Mouse (Mus musculus): ENCODE data around the gene Nsun2. TPM values are rescaled to one million over a fixed set of nuclear protein-coding genes. Genes with fewer than 3 reads are reported as not detected.

Nsun2 gene
- polyA plus RNA-seq (2014; fragmentation: Nextera tagmentation; extraction: Ambion mirVana) = 152 and 159 TPM in 2 replicates

- no peak for ATAC-seq (replicated peaks; ENCODE audit: insufficient number of reproducible peaks, low FRiP score, low TSS enrichment, low read depth)
- H3K4me2 ChIP-seq (ENCODE audit: low read depth, low read length) = peak within 1 kb of the TSS; percentile 84
These were observed at the start of gene Nsun2 for GRCm38 (mm10) chr13:69533405-69534333. TSS of gene Nsun2 (plus strand) at chr13:69533746.

GRCm38 (mm10) chr13:69485326-69485725 is 48.2 kb upstream of the Nsun2 start:
- ATAC-seq (replicated peaks; ENCODE audit: insufficient number of reproducible peaks, low FRiP score, low TSS enrichment, low read depth) (no peak), DNase-seq (ENCODE audit: low spot score) (peak; percentile 63)
- H3K9ac ChIP-seq (replicated peaks; ENCODE audit: low read length) = no peak overlapping the region
- WGBS = 20% methylated on average over 6 of the region's 6 CpGs
- H3K4me3 ChIP-seq (ENCODE audit: low read depth, low read length) = no peak overlapping the region
- no peaks in the 10 kb centered on the region for H3K36me3 ChIP-seq (replicated peaks; ENCODE audit: control insufficient read depth, insufficient read depth, low read depth, low read length)
- peaks cover 18% of the 10 kb centered on the region for H3K27me3 ChIP-seq (ENCODE audit: control insufficient read depth, insufficient read depth, low read length)
- H3K27ac ChIP-seq (replicated peaks; ENCODE audit: low read depth, low read length) = no peak overlapping the region
- H3K4me1 ChIP-seq (ENCODE audit: control insufficient read depth, insufficient read depth, low read length) = peaks cover 3% of the 10 kb centered on the region
- H3K9me3 ChIP-seq (replicated peaks; ENCODE audit: control insufficient read depth, low read length) = no peaks in the 10 kb centered on the region
- H3K4me2 ChIP-seq (ENCODE audit: low read depth, low read length) = no peak overlapping the region

More at GRCm38 (mm10) chr13:69533405-69534333, at the start of gene Nsun2:
- H3K4me3 ChIP-seq (ENCODE audit: low read depth, low read length) = peak within 1 kb of the TSS; percentile 96
- no peaks in the 10 kb centered on the region; the same call in 1 of the 2 replicates for H3K36me3 ChIP-seq (replicated peaks; ENCODE audit: control insufficient read depth, insufficient read depth, low read depth, low read length)
- under 1% methylated on average over 94 of the region's 155 CpGs for WGBS
- no peaks in the 10 kb centered on the region for H3K27me3 ChIP-seq (ENCODE audit: control insufficient read depth, insufficient read depth, low read length)
- H3K9me3 ChIP-seq (replicated peaks; ENCODE audit: control insufficient read depth, low read length) = no peaks in the 10 kb centered on the region
- peak within 1 kb of the TSS; percentile 92 for H3K27ac ChIP-seq (replicated peaks; ENCODE audit: low read depth, low read length)
- H3K4me1 ChIP-seq (ENCODE audit: control insufficient read depth, insufficient read depth, low read length) = peaks cover 9% of the 10 kb centered on the region
- DNase-seq (ENCODE audit: low spot score) = peak; percentile 33
- H3K9ac ChIP-seq (replicated peaks; ENCODE audit: low read length) = peak within 1 kb of the TSS; percentile 90

- DNase-seq (ENCODE audit: low spot score) (no peak), ATAC-seq (replicated peaks; ENCODE audit: insufficient number of reproducible peaks, low FRiP score, low TSS enrichment, low read depth) (no peak)
- Histone ChIP-seq H3K27me3 (ENCODE audit: control insufficient read depth, insufficient read depth, low read length) (peaks cover 17% of the 10 kb centered on the region), H3K27ac (replicated peaks; ENCODE audit: low read depth, low read length) (no peak overlapping the region), H3K4me1 (ENCODE audit: control insufficient read depth, insufficient read depth, low read length) (peaks cover 3% of the 10 kb centered on the region), H3K9me3 (replicated peaks; ENCODE audit: control insufficient read depth, low read length) (no peaks in the 10 kb centered on the region), H3K4me3 (ENCODE audit: low read depth, low read length) (no peak overlapping the region), H3K36me3 (replicated peaks; ENCODE audit: control insufficient read depth, insufficient read depth, low read depth, low read length) (no peaks in the 10 kb centered on the region), H3K4me2 (ENCODE audit: low read depth, low read length) (no peak overlapping the region), H3K9ac (replicated peaks; ENCODE audit: low read length) (no peak overlapping the region)
- WGBS = 68% methylated on average over 7 of the region's 7 CpGs
These were observed 47.7 kb upstream of the Nsun2 start for GRCm38 (mm10) chr13:69485833-69486232.

- no peak overlapping the region for H3K4me3 ChIP-seq (ENCODE audit: low read depth, low read length)
- peaks cover 12% of the 10 kb centered on the region for H3K27me3 ChIP-seq (ENCODE audit: control insufficient read depth, insufficient read depth, low read length)
- no peak overlapping the region for H3K27ac ChIP-seq (replicated peaks; ENCODE audit: low read depth, low read length)
- no peak for DNase-seq (ENCODE audit: low spot score)
- no peak overlapping the region for H3K9ac ChIP-seq (replicated peaks; ENCODE audit: low read length)
- H3K36me3 ChIP-seq (replicated peaks; ENCODE audit: control insufficient read depth, insufficient read depth, low read depth, low read length) = no peaks in the 10 kb centered on the region
- no peak for ATAC-seq (replicated peaks; ENCODE audit: insufficient number of reproducible peaks, low FRiP score, low TSS enrichment, low read depth)
- H3K9me3 ChIP-seq (replicated peaks; ENCODE audit: control insufficient read depth, low read length) = no peaks in the 10 kb centered on the region
- WGBS = 85% methylated on average over 7 of the region's 7 CpGs
- H3K4me1 ChIP-seq (ENCODE audit: control insufficient read depth, insufficient read depth, low read length) = no peaks in the 10 kb centered on the region; the same call in none of the 2 replicates
- no peak overlapping the region for H3K4me2 ChIP-seq (ENCODE audit: low read depth, low read length)
These were observed 46.4 kb upstream of the Nsun2 start for GRCm38 (mm10) chr13:69487108-69487507.

- H3K27me3 ChIP-seq (ENCODE audit: control insufficient read depth, insufficient read depth, low read length) = peaks cover 9% of the 10 kb centered on the region
- H3K4me3 ChIP-seq (ENCODE audit: low read depth, low read length) = peak overlapping the region; percentile 19
- no peaks in the 10 kb centered on the region for H3K9me3 ChIP-seq (replicated peaks; ENCODE audit: control insufficient read depth, low read length)
- H3K27ac ChIP-seq (replicated peaks; ENCODE audit: low read depth, low read length) = no peak overlapping the region
- H3K4me1 ChIP-seq (ENCODE audit: control insufficient read depth, insufficient read depth, low read length) = no peaks in the 10 kb centered on the region; the same call in 1 of the 2 replicates
- 3% methylated on average over 26 of the region's 26 CpGs for WGBS
- DNase-seq (ENCODE audit: low spot score) (peak; percentile 33), ATAC-seq (replicated peaks; ENCODE audit: insufficient number of reproducible peaks, low FRiP score, low TSS enrichment, low read depth) (no peak)
- peak overlapping the region; percentile 13; the same call in 1 of the 2 replicates for H3K9ac ChIP-seq (replicated peaks; ENCODE audit: low read length)
- peak overlapping the region; percentile 38 for H3K4me2 ChIP-seq (ENCODE audit: low read depth, low read length)
- no peaks in the 10 kb centered on the region for H3K36me3 ChIP-seq (replicated peaks; ENCODE audit: control insufficient read depth, insufficient read depth, low read depth, low read length)
These were observed 45.8 kb upstream of the Nsun2 start for GRCm38 (mm10) chr13:69487611-69488275.

GRCm38 (mm10) chr13:69488565-69489255 is 44.8 kb upstream of the Nsun2 start:
- Histone ChIP-seq H3K36me3 (replicated peaks; ENCODE audit: control insufficient read depth, insufficient read depth, low read depth, low read length) (no peaks in the 10 kb centered on the region), H3K4me1 (ENCODE audit: control insufficient read depth, insufficient read depth, low read length) (no peaks in the 10 kb centered on the region; the same call in 1 of the 2 replicates), H3K4me3 (ENCODE audit: low read depth, low read length) (no peak overlapping the region), H3K27ac (replicated peaks; ENCODE audit: low read depth, low read length) (no peak overlapping the region), H3K9ac (replicated peaks; ENCODE audit: low read length) (no peak overlapping the region), H3K27me3 (ENCODE audit: control insufficient read depth, insufficient read depth, low read length) (peaks cover 6% of the 10 kb centered on the region), H3K9me3 (replicated peaks; ENCODE audit: control insufficient read depth, low read length) (no peaks in the 10 kb centered on the region), H3K4me2 (ENCODE audit: low read depth, low read length) (no peak overlapping the region)
- DNase-seq (ENCODE audit: low spot score) (no peak), ATAC-seq (replicated peaks; ENCODE audit: insufficient number of reproducible peaks, low FRiP score, low TSS enrichment, low read depth) (no peak)
- WGBS = 38% methylated on average over 13 of the region's 13 CpGs

GRCm38 (mm10) chr13:69489777-69490176 is 43.8 kb upstream of the Nsun2 start:
- no peak for DNase-seq (ENCODE audit: low spot score)
- Histone ChIP-seq H3K4me3 (ENCODE audit: low read depth, low read length) (no peak overlapping the region), H3K4me2 (ENCODE audit: low read depth, low read length) (no peak overlapping the region), H3K4me1 (ENCODE audit: control insufficient read depth, insufficient read depth, low read length) (no peaks in the 10 kb centered on the region; the same call in 1 of the 2 replicates), H3K9me3 (replicated peaks; ENCODE audit: control insufficient read depth, low read length) (no peaks in the 10 kb centered on the region), H3K9ac (replicated peaks; ENCODE audit: low read length) (no peak overlapping the region), H3K27ac (replicated peaks; ENCODE audit: low read depth, low read length) (no peak overlapping the region), H3K27me3 (ENCODE audit: control insufficient read depth, insufficient read depth, low read length) (peaks cover 6% of the 10 kb centered on the region), H3K36me3 (replicated peaks; ENCODE audit: control insufficient read depth, insufficient read depth, low read depth, low read length) (no peaks in the 10 kb centered on the region)
- ATAC-seq (replicated peaks; ENCODE audit: insufficient number of reproducible peaks, low FRiP score, low TSS enrichment, low read depth) = no peak
- 83% methylated on average over 9 of the region's 9 CpGs for WGBS
